Mouse (Mus musculus) liver, embryonic 14.5 days (tissue): ENCODE results near the gene Fgf18. TPM values are rescaled to one million over a fixed set of nuclear protein-coding genes. Genes with fewer than 3 reads are reported as not detected.

ENCODE experiments used
- ATAC-seq: fragments of 200-750 bp; cut with Nextera tagmentation; 2 replicates; pipeline ENCODE4 v1.8.0; 2017; ENCODE audit warnings: moderate number of reproducible peaks, mild to moderate bottlenecking, moderate library complexity; ENCODE audit not compliant: insufficient read depth
- DNase-seq, 3 experiments: peaks; one replicate each; pipeline ENCODE4 v3.0.0-alpha.2; 2012 to 2013; ENCODE audit warnings: low read depth in 3 of 3, low spot score in 3 of 3
- H3K27ac ChIP-seq: fragments of 300-500 bp; sonication (generic); 2 replicates; pipeline ENCODE4 v1.5.1; 2014; ENCODE audit warnings: moderate library complexity, mild to moderate bottlenecking, control low read depth, inconsistent platforms
- H3K27me3 ChIP-seq: fragments of 300-500 bp; sonication (generic); 2 replicates; pipeline ENCODE4 v1.6.1; 2014; ENCODE audit warnings: mild to moderate bottlenecking, low read length, moderate library complexity; ENCODE audit not compliant: control insufficient read depth, insufficient read depth
- H3K36me3 ChIP-seq: fragments of 300-500 bp; sonication (generic); replicated peaks from 2 replicates; pipeline ENCODE4 v1.6.1; 2014; ENCODE audit warnings: low read depth; ENCODE audit not compliant: control insufficient read depth, insufficient read depth
- H3K4me1 ChIP-seq, 2 experiments: fragments of 200-500 bp in 1 of 2; fragments of 300-500 bp in 1 of 2; sonication (generic) in 1 of 2; replicated peaks; 2 replicates each; pipeline ENCODE4 v1.6.1; 2012 to 2014; ENCODE audit warnings: antibody characterized with exemption in 1 of 2, inconsistent platforms in 1 of 2, low read length in 1 of 2; ENCODE audit not compliant: control insufficient read depth in 2 of 2, insufficient read depth in 2 of 2
- H3K4me2 ChIP-seq: fragments of 300-500 bp; sonication (generic); 2 replicates; pipeline ENCODE4 v1.6.1; 2014; ENCODE audit warnings: low read depth, mild to moderate bottlenecking, control low read depth, moderate library complexity
- H3K4me3 ChIP-seq, 2 experiments: fragments of 200-500 bp in 1 of 2; fragments of 300-500 bp in 1 of 2; sonication (generic) in 1 of 2; 2 replicates each; pipeline ENCODE4 v1.5.1; 2012 to 2014; ENCODE audit warnings: low read depth in 2 of 2, low read length in 2 of 2, mild to moderate bottlenecking in 2 of 2, control low read depth in 1 of 2, inconsistent platforms in 1 of 2, moderate library complexity in 1 of 2; ENCODE audit not compliant: insufficient read depth in 1 of 2
- H3K9ac ChIP-seq: fragments of 300-500 bp; sonication (generic); replicated peaks from 2 replicates; pipeline ENCODE4 v1.6.1; 2014; ENCODE audit warnings: mild to moderate bottlenecking, control low read depth, moderate library complexity
- H3K9me3 ChIP-seq: fragments of 300-500 bp; sonication (generic); 2 replicates; pipeline ENCODE4 v1.6.1; 2016; ENCODE audit warnings: low read length, mixed read lengths; ENCODE audit not compliant: control insufficient read depth
- CTCF ChIP-seq: IDR thresholded peaks from 2 replicates; pipeline ENCODE4 v1.5.1; 2016; ENCODE audit warnings: antibody characterized with exemption, low read depth, control low read depth
- EP300 ChIP-seq: IDR thresholded peaks from 2 replicates; pipeline ENCODE4 v1.6.1; 2016; ENCODE audit warnings: antibody characterized with exemption, low read depth
- WGBS: fragments of 180-500 bp; shearing (Covaris S2); extraction: QIAGEN DNeasy Blood & Tissue Kit; methylation state at CpG from one replicate; pipeline ENCODE4 v1.1.7; 2014; ENCODE audit not compliant: insufficient replicate concordance; 5-methylcytosine and 5-hydroxymethylcytosine counted together
- polyA plus RNA-seq, 2 experiments: library from polyadenylated mRNA; depleted of rRNA in 1 of 2; stranded (reverse) in 1 of 2; unstranded in 1 of 2; fragments of >200 nt; fragmentation: Nextera tagmentation in 1 of 2; extraction: Ambion mirVana in 1 of 2; gene quantifications; 2 replicates each; pipeline versions ENCODE4 v1.2.1 to v1.2.3; 2012 to 2014

Fgf18 gene
- polyA plus RNA-seq, 2 experiments: 0.12 to 0.27 TPM

- Histone ChIP-seq H3K9ac (no peak overlapping the region), H3K4me2 (no peak overlapping the region), H3K4me1 (no peaks in the 10 kb centered on the region), H3K27ac (no peak overlapping the region), H3K27me3 (peaks cover 21% of the 10 kb centered on the region), H3K9me3 (no peaks in the 10 kb centered on the region), H3K4me3 (no peak overlapping the region), H3K36me3 (peaks cover 50% of the 10 kb centered on the region)
- TF ChIP-seq EP300 (no peak), CTCF (no peak)
- WGBS: 48% methylated on average over 3 of the region's 3 CpGs
- DNase-seq (no peak), ATAC-seq (no peak)
Measured at GRCm38 (mm10) chr11:33151128-33151779, 4.1 kb upstream of the Fgf18 start.

GRCm38 (mm10) chr11:33150364-33150763 is 3.2 kb upstream of the Fgf18 start:
- no peak for DNase-seq
- Histone ChIP-seq H3K27me3 (peaks cover 30% of the 10 kb centered on the region), H3K27ac (no peak overlapping the region), H3K9ac (no peak overlapping the region), H3K4me3 (no peak overlapping the region), H3K9me3 (no peaks in the 10 kb centered on the region), H3K36me3 (peaks cover 43% of the 10 kb centered on the region), H3K4me2 (no peak overlapping the region), H3K4me1 (no peaks in the 10 kb centered on the region)
- TF ChIP-seq CTCF (no peak), EP300 (no peak)
- no peak for ATAC-seq

- Histone ChIP-seq H3K36me3 (peaks cover 36% of the 10 kb centered on the region), H3K4me3 (no peak overlapping the region), H3K9me3 (no peaks in the 10 kb centered on the region), H3K9ac (no peak overlapping the region), H3K4me2 (no peak overlapping the region), H3K4me1 (no peaks in the 10 kb centered on the region), H3K27ac (no peak overlapping the region), H3K27me3 (peaks cover 39% of the 10 kb centered on the region)
- no peak for TF ChIP-seq EP300
- TF ChIP-seq CTCF: no peak
- no peak for DNase-seq
- 0 out of 2 replicates have a peak, but pooled peaks have one; percentile 22 for ATAC-seq
Measured at GRCm38 (mm10) chr11:33149453-33149852, 2.3 kb upstream of the Fgf18 start.

DNA sequence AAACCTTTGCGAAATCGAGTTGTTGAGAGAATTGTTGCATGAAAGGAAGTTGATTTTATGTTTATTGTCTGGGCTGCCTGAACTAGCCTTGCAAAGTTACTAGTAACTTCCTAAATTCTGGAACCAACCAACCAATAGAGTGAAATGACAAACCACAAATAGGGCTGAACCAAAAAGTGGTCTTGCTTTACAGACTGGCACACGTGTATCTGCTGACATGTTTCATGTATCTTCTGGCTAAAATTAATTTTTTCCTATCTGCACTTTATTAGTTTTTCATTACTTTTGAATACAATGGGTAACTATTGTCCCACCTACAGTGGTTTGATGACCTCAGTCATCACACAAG is 1.9 kb upstream of the Fgf18 start:
- no peak for ATAC-seq
- no peak for DNase-seq
- WGBS: 11% methylated on average over 3 of the region's 3 CpGs

GRCm38 (mm10) chr11:33148338-33149087 is 1.3 kb upstream of the Fgf18 start:
- Histone ChIP-seq H3K36me3 (peaks cover 28% of the 10 kb centered on the region), H3K4me1 (no peaks in the 10 kb centered on the region), H3K9ac (no peak overlapping the region), H3K4me3 (peak overlapping the region; percentile 16 to 46), H3K27me3 (peaks cover 48% of the 10 kb centered on the region), H3K4me2 (peak overlapping the region; percentile 57), H3K27ac (no peak overlapping the region), H3K9me3 (no peaks in the 10 kb centered on the region)
- DNase-seq: peak; percentile 31 to 52 (median 51)
- WGBS: 6% methylated on average over 23 of the region's 23 CpGs
- TF ChIP-seq EP300 (no peak), CTCF (peak; percentile 78)
- ATAC-seq: peak; percentile 59

More for the DNA sequence above, 1.9 kb upstream of the Fgf18 start:
- TF ChIP-seq CTCF (no peak), EP300 (no peak)
- H3K36me3 ChIP-seq: peaks cover 33% of the 10 kb centered on the region
- no peak overlapping the region for H3K4me3 ChIP-seq
- no peaks in the 10 kb centered on the region for H3K9me3 ChIP-seq
- no peaks in the 10 kb centered on the region for H3K4me1 ChIP-seq
- peaks cover 43% of the 10 kb centered on the region for H3K27me3 ChIP-seq
- no peak overlapping the region for H3K4me2 ChIP-seq
- H3K9ac ChIP-seq: no peak overlapping the region
- H3K27ac ChIP-seq: no peak overlapping the region
